ENCODE assay signal across 20 mouse cellular contexts in the genomic region with DNA sequence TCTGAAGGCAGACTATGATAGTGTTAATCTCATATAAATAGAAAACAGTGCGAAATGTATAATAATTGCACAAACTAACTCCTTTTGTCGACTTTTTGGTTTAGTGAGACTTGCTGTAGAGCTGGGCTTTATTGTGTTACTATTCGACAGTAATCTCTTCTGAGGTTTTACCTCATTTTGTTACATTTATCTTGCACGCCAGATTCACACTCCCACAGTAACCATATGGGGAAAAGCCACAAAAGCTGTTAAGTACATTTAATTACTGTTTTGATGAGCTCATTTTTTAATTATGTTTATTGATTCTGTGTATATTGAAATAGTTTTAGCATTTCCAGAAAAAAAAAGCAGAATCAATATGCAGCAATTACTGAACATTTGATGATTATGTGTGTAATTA.
"Had no signal": no experiment of that assay in that cellular context is flagged by ENCODE, and none has a peak within 500 bp of the region (broad histone marks: within the 10 kb centered on the region; RNA-seq: fewer than 3 reads in every experiment).

No protein-coding gene starts in this region.

- H3K9me3 ChIP-seq: kidney, embryonic 15.5 days; limb, embryonic 10.5 days; limb, embryonic 13.5 days; liver, embryonic 12.5 days; liver, embryonic 15.5 days; lung, embryonic 15.5 days; megakaryocyte, embryonic 14.5 days; midbrain, embryonic 10.5 days had no signal

- H3K4me1 ChIP-seq: kidney, embryonic 15.5 days; limb, embryonic 10.5 days; liver, embryonic 12.5 days; liver, embryonic 15.5 days; lung, embryonic 15.5 days; megakaryocyte, embryonic 14.5 days had no signal

- H3K27me3 ChIP-seq: kidney, embryonic 15.5 days; liver, embryonic 12.5 days; liver, embryonic 15.5 days; lung, embryonic 15.5 days; megakaryocyte, embryonic 14.5 days had no signal

- H3K4me3 ChIP-seq: kidney, embryonic 15.5 days; limb, embryonic 10.5 days; limb, embryonic 13.5 days; liver, embryonic 12.5 days; liver, embryonic 15.5 days; lung, embryonic 15.5 days; megakaryocyte, embryonic 14.5 days; midbrain, embryonic 10.5 days had no signal

- DNase-seq: kidney, adult 11 months; kidney, adult 8-10 months; kidney, postnatal 10 days; kidney, postnatal 36 days; liver; lung, adult 18-20 months; lung, postnatal 10 days; lung, postnatal 36 days; midbrain, embryonic 14.5 days; right cerebral cortex, postnatal 4 days; thymus, postnatal 25 days had no signal

- H3K9ac ChIP-seq: kidney, embryonic 15.5 days; limb, embryonic 13.5 days; liver, embryonic 12.5 days; liver, embryonic 15.5 days; lung, embryonic 15.5 days had no signal

- ATAC-seq: liver, embryonic 12.5 days had no signal

- H3K4me2 ChIP-seq: kidney, embryonic 15.5 days; limb, embryonic 13.5 days; liver, embryonic 12.5 days; liver, embryonic 15.5 days; lung, embryonic 15.5 days had no signal

- H3K27ac ChIP-seq: kidney, embryonic 15.5 days; limb, embryonic 10.5 days; limb, embryonic 13.5 days; liver, embryonic 12.5 days; liver, embryonic 15.5 days; lung, embryonic 15.5 days; midbrain, embryonic 10.5 days; stomach, postnatal 0 days had no signal

- H3K36me3 ChIP-seq: kidney, embryonic 15.5 days; limb, embryonic 10.5 days; limb, embryonic 13.5 days; liver, embryonic 12.5 days; liver, embryonic 15.5 days; lung, embryonic 15.5 days; midbrain, embryonic 10.5 days had no signal
